Mouse (Mus musculus) urinary bladder, postnatal 14 days (tissue): ENCODE measurements around the gene Adam1b.

ENCODE experiments used
- DNase-seq: peaks from one replicate; pipeline ENCODE4 v3.0.0; 2021; ENCODE audit warnings: low spot score

The Adam1b gene

GRCm38 (mm10) chr5:121493305-121493704 lies 9.9 kb downstream of the Adam1b start:
- DNase-seq: no peak

GRCm38 (mm10) chr5:121484801-121485200 lies 18.4 kb downstream of the Adam1b start:
- DNase-seq: no peak

GRCm38 (mm10) chr5:121477680-121478079 lies 25.6 kb downstream of the Adam1b start:
- peak; percentile 17 for DNase-seq

GRCm38 (mm10) chr5:121476040-121476439 lies 27.2 kb downstream of the Adam1b start:
- no peak for DNase-seq

GRCm38 (mm10) chr5:121474610-121475009 lies 28.6 kb downstream of the Adam1b start:
- peak; percentile 29 for DNase-seq

DNA sequence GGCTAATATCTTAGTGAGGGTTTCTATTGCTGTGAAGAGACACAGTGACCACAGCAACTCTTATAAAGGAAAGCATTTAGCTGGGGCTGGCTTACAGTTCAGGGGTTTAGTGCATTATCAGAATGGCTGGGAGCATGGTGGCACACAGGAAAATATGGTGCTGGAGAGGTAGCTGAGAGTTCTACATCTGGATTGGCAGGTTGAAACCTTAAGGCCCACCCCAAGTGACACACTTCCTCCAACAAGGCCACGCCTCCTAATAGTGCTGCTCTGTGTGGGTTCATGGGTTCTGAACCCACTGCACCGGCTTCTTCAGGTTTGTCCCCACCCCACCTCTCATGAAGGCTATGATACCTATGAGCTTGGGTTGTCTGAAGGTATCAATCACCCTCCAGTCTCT lies 30.8 kb downstream of the Adam1b start:
- no peak for DNase-seq

DNA sequence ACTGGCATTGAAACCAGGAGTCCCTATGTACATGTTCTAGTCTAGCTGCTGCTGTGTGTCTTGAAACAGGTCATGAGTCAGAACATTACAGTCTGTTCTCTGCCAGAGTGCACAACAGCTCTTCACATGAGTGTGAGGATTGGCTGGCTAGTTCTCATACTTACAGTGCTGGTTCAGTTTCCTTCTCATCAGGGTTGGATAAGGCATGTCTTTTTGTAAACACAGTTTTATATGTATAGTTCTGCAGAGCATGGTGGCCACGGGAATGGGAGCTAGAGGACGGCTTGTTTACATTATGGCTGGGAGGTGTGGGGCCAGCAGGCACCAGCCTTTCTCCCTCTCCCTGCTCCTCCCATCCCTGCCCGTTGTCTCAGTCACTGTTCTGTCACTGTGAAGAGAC lies 33.7 kb downstream of the Adam1b start:
- no peak for DNase-seq

DNA sequence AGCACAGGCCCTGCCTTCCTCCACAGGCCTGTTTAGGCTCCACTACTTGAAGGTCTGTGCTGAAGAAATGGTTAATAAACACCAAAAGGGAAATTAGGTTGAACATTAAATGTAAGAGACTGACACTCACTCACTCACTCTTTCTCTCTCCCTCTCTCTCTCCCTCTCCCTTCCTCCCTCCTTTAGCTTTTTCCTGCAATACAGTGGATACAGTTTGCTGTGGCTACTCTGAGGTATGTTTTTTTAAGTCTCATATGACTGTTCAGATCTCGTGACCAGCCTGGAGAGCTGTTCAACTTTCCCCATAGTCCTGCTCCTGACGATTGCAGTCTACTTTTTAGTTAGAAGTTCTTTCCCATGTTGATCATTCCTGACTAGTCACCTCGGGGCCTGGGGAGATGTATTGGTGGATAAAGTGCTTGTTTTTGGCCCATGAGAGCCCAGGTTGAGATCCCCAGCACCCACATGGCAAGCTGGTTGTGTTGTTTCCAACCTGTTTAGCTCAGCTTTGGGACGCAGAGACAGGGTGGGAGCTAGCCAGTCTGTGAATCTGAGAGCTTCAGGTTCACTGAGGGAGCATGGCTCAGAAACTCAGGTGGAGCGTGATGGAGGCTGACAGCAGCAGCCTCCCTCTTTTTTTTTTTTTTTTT lies 39.5 kb downstream of the Adam1b start:
- no peak for DNase-seq

DNA sequence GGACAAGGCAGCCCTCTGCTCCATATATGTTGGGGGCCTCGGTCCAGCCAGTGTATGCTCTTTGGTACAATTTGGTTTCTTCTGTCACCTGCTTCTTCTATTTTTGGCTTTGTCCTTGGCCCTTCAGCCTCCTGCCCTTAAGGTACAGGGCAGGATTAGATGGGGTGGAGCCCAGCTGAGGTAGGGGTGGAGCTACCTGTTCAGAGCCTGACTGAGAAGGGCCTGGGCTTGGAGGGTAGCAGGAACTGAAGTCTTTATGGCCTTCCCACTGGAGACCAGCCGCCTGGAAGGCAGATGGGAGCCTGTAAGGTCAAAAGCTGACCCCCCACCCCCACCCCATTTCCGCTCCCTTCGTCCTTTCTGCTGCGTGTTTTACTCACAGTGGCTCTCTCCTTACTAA lies 40.3 kb downstream of the Adam1b start:
- no peak for DNase-seq

- DNase-seq: no peak
These were observed 41.1 kb downstream of the Adam1b start for GRCm38 (mm10) chr5:121462171-121462502.

DNA sequence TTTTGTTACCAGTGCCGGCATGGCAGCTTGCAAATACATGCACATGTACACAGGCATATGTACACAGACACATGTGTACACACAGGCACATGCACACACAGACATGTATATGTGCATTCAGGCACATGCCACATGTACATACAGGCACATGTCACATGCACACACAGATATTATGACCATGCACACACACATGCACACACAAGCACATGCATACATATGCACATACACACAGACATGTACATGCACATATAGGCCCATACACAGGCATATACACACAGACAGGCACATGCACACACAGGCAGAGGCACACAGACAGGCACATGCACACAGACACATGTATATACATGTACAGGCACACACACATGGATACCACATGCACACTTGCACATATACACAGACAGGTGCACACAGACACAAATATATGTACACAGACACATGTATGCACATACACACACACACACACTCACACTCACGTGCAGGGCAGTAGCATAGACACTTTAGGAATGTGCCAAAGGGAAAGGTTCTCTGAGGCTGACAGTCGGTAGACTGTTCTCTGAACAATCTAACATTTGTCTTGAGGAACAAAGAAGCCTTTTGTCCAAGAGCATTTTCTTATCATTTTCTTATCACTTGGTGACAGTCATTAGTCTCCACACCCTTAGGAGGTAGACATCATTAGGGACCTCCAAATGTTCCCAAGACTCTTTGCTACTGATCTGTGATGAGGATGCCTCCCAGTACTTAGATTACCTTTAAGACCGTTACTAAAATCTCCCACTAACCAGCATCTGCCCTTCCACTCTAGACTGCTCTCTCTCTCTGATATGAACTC lies 41.7 kb downstream of the Adam1b start:
- DNase-seq: no peak

DNA sequence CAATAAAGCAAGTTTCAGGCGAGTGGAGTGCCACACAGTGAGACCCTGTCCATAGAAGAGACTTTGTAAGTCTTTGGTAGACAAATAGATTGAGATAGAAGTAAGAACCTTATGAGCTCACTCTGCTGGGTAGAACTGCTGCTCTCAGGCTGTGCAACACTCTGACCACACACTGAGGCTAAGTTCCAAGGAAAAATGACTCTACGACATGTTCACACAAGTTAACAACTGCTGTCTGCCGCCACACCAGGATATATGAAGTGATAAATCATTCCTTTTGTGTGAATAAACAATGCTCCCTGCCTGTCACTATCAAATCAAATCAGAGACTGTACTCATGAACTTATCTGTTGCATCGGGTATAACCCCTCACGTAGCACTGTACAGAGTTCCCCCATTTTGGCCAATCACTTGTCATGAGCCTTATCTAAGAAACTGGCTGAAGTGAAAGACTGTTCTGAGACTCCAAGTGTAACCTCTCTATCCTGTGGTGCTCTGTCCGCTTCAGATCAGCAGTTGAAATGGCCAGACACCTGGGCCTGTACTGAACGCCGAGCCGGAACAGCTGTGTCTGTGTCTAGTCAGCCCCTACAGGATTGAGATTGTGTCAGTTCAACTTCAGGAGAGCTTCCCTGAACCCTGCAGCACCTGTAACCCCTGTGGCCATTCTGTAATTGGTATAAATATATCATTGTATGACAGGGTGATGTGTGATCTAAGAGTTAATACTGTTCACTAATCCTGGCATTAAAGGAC lies 47.5 kb downstream of the Adam1b start:
- DNase-seq: peak; percentile 46

DNA sequence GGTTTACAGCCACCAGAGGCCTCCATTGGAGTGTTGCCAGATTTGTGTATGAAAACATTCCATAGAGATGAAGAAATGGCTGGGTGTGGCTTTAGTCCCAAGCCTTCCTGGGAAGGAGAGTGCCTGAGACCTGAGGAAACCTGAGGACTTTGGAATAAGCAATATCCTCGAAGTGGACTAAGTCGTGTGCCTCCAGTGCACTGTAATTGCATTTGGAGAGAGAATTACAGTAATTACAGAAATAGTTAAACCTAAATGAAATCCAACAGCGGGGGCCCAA lies 48.8 kb downstream of the Adam1b start:
- DNase-seq: no peak

- DNase-seq: peak; percentile 52
These were observed 49.3 kb downstream of the Adam1b start for GRCm38 (mm10) chr5:121453743-121454502.

DNA sequence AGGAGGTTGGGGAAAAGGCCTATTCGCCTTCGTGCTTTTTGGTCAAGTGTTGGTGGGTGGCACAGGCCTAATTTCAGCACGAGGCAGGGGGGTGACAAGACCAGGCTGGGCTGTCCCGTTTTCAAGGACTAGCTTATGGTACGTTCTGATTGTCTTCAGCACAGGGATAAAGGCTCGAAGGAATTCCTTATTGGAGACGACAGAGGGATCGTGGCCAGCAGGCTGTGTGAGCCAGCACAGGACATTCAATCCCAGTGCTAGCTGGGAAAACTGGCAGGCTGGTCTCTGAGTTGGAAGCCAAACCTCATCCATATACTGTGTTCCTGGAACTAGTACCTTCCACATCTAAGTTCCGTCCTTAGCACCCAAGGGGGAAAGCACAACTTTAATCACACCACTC lies 50.3 kb downstream of the Adam1b start:
- peak; percentile 38 for DNase-seq

DNA sequence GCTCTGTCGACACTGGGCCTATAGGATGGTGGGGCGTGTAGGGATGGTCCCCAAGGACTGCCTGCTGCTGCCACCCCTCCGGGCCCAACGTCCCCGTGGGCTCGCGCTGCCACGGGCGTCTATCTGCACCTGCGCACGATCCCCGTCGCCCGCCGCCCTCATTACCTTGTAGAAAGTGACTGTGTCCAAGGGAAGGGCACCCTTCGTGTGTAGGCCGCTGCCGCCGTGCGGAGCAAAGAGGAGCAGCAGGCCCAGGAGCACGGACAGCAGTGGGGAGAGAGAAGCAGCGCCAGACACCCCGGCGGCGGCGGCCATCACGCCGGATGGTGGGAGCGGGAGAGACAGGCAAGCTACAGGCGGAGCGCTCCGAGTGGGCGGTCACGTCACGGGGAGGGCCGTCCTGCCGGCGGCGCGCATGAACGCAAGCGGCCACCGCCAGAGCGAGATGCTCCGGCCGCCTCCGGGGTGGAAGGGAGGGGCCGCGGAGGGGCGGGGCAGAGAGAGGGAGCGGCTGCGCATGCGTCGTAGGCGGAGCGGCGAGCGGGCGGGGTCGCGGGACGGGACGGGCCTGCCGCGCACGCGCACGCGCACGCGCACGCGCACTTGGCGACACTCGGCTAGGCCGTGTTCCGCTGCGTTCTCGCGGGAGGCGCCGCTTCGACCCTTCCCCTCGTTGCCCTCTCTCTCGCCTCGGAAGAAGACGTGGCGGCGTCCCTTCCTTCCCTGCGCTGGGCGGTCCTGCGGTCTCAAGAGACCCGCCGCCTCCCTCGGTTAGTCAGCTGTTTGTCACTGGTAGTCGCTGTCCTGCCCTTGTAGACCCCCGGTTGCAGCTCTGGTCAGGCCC lies 51.0 kb downstream of the Adam1b start, which contains the start of gene Erp29:
Erp29 (minus strand) TSS at position 481 of the 844 bp plus-strand sequence.
- peak; percentile 98 for DNase-seq

GRCm38 (mm10) chr5:121451644-121452025 lies 51.6 kb downstream of the Adam1b start, which contains the start of gene Tmem116:
Gene Tmem116 (plus strand): TSS chr5:121451893.
- peak; percentile 32 for DNase-seq

DNA sequence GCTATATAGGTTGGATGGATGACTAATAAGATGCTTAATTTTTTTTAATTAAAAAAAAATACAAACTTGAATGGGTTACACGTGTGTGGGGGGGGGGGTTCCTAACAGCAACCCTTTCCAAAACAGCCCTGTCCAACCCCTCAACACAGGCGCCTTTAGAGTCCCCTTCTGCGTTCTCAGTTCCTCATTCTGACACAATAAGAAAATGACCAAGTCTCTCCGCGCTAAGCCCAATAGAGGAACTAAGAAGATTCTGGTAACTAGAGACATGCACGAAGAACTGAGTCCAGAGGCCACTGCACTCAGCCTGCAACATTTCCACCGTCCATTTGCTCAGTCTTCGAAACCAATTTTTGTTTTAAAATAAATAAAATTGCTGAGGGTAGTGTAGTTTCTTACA lies 52.0 kb downstream of the Adam1b start:
- DNase-seq: no peak

GRCm38 (mm10) chr5:121450476-121450875 lies 52.8 kb downstream of the Adam1b start:
- DNase-seq: no peak
